Mouse (Mus musculus): Measurements from ENCODE around the gene Nkx6-2. TPM values are rescaled to one million over a fixed set of nuclear protein-coding genes. Genes with fewer than 3 reads are reported as not detected.

Nkx6-2 gene
- polyA plus RNA-seq, 1 experiment: not detected

- H3K4me1 ChIP-seq: peaks cover 70% of the 10 kb centered on the region
Observed at GRCm38 (mm10) chr7:139585183-139585821, 2.7 kb upstream of the Nkx6-2 start.

GRCm38 (mm10) chr7:139584221-139585175 is 1.9 kb upstream of the Nkx6-2 start:
- peak overlapping the region; percentile 88 for H3K4me3 ChIP-seq (replicated peaks)
- peaks cover 3% of the 10 kb centered on the region for H3K9me3 ChIP-seq
- H3K36me3 ChIP-seq (replicated peaks; ENCODE audit: low read length): peaks cover 15% of the 10 kb centered on the region
- peaks cover 66% of the 10 kb centered on the region for H3K4me1 ChIP-seq
- H3K27me3 ChIP-seq (replicated peaks): peaks cover 96% of the 10 kb centered on the region
- TF ChIP-seq GATA1 (IDR thresholded peaks at IDR 0.05; ENCODE audit: borderline replicate concordance, low read length) (no peak), FLI1 (IDR thresholded peaks at IDR 0.05; ENCODE audit: low read length) (no peak)

More at GRCm38 (mm10) chr7:139585183-139585821, 2.7 kb upstream of the Nkx6-2 start:
- Histone ChIP-seq H3K4me3 (replicated peaks) (peak overlapping the region; percentile 88), H3K36me3 (replicated peaks; ENCODE audit: low read length) (peaks cover 7% of the 10 kb centered on the region), H3K27me3 (replicated peaks) (peaks cover 99% of the 10 kb centered on the region), H3K9me3 (peaks cover 3% of the 10 kb centered on the region)
- TF ChIP-seq GATA1 (IDR thresholded peaks at IDR 0.05; ENCODE audit: borderline replicate concordance, low read length) (no peak), FLI1 (IDR thresholded peaks at IDR 0.05; ENCODE audit: low read length) (no peak)

- Histone ChIP-seq H3K4me1 (peaks cover 62% of the 10 kb centered on the region), H3K36me3 (replicated peaks; ENCODE audit: low read length) (peaks cover 27% of the 10 kb centered on the region), H3K4me3 (replicated peaks) (peak overlapping the region; percentile 88), H3K27me3 (replicated peaks) (peaks cover 95% of the 10 kb centered on the region), H3K9me3 (peaks cover 3% of the 10 kb centered on the region)
- no peak for TF ChIP-seq GATA1 (IDR thresholded peaks at IDR 0.05; ENCODE audit: borderline replicate concordance, low read length)
- no peak for TF ChIP-seq FLI1 (IDR thresholded peaks at IDR 0.05; ENCODE audit: low read length)
Observed at GRCm38 (mm10) chr7:139583094-139583737, 619 bp upstream of the Nkx6-2 start.

GRCm38 (mm10) chr7:139581801-139582571 is 611 bp downstream of the Nkx6-2 start:
- H3K4me1 ChIP-seq: peaks cover 62% of the 10 kb centered on the region
- H3K36me3 ChIP-seq (replicated peaks; ENCODE audit: low read length): peaks cover 40% of the 10 kb centered on the region
- H3K27me3 ChIP-seq (replicated peaks): peaks cover 87% of the 10 kb centered on the region
- peaks cover 3% of the 10 kb centered on the region for H3K9me3 ChIP-seq
- H3K4me3 ChIP-seq (replicated peaks): peak overlapping the region; percentile 79
- TF ChIP-seq GATA1 (IDR thresholded peaks at IDR 0.05; ENCODE audit: borderline replicate concordance, low read length): no peak
- no peak for TF ChIP-seq FLI1 (IDR thresholded peaks at IDR 0.05; ENCODE audit: low read length)

- Histone ChIP-seq H3K36me3 (replicated peaks; ENCODE audit: low read length) (peaks cover 48% of the 10 kb centered on the region), H3K27me3 (replicated peaks) (peaks cover 78% of the 10 kb centered on the region), H3K4me3 (replicated peaks) (peak overlapping the region; percentile 69), H3K9me3 (peaks cover 3% of the 10 kb centered on the region), H3K4me1 (peaks cover 59% of the 10 kb centered on the region)
- TF ChIP-seq FLI1 (IDR thresholded peaks at IDR 0.05; ENCODE audit: low read length) (no peak), GATA1 (IDR thresholded peaks at IDR 0.05; ENCODE audit: borderline replicate concordance, low read length) (no peak)
Observed at GRCm38 (mm10) chr7:139580851-139581775, 1.5 kb downstream of the Nkx6-2 start.

- TF ChIP-seq FLI1 (IDR thresholded peaks at IDR 0.05; ENCODE audit: low read length) (no peak), GATA1 (IDR thresholded peaks at IDR 0.05; ENCODE audit: borderline replicate concordance, low read length) (no peak)
- Histone ChIP-seq H3K27me3 (replicated peaks) (peaks cover 61% of the 10 kb centered on the region), H3K4me1 (peaks cover 50% of the 10 kb centered on the region), H3K36me3 (replicated peaks; ENCODE audit: low read length) (peaks cover 66% of the 10 kb centered on the region), H3K4me3 (replicated peaks) (no peak overlapping the region), H3K9me3 (peaks cover 3% of the 10 kb centered on the region)
Observed at GRCm38 (mm10) chr7:139579261-139579905, 3.2 kb downstream of the Nkx6-2 start.

GRCm38 (mm10) chr7:139576064-139576686 is 6.4 kb downstream of the Nkx6-2 start:
- Histone ChIP-seq H3K9me3 (peaks cover 3% of the 10 kb centered on the region), H3K4me1 (peaks cover 35% of the 10 kb centered on the region), H3K36me3 (replicated peaks; ENCODE audit: low read length) (peaks cover 98% of the 10 kb centered on the region), H3K27me3 (replicated peaks) (peaks cover 29% of the 10 kb centered on the region), H3K4me3 (replicated peaks) (no peak overlapping the region)
- TF ChIP-seq FLI1 (IDR thresholded peaks at IDR 0.05; ENCODE audit: low read length) (no peak), GATA1 (IDR thresholded peaks at IDR 0.05; ENCODE audit: borderline replicate concordance, low read length) (no peak)

Measured in megakaryocyte, embryonic 14.5 days (primary cell).